Mouse (Mus musculus) limb, embryonic 12.5 days (tissue): Measurements from ENCODE around the gene Apoc4. TPM values are rescaled to one million over a fixed set of nuclear protein-coding genes. Genes with fewer than 3 reads are reported as not detected.

Experiments used
- ATAC-seq: fragments of 200-750 bp; cut with Nextera tagmentation; 2 replicates; pipeline ENCODE4 v1.8.0; 2017; ENCODE audit warnings: low read depth, moderate TSS enrichment; ENCODE audit not compliant: insufficient number of reproducible peaks, insufficient read depth, low FRiP score, low TSS enrichment
- H3K27ac ChIP-seq: fragments of 300-500 bp; sonication (generic); 2 replicates; pipeline ENCODE4 v1.5.1; 2016; ENCODE audit warnings: mild to moderate bottlenecking, moderate library complexity
- H3K27me3 ChIP-seq: fragments of 300-500 bp; sonication (generic); 2 replicates; pipeline ENCODE4 v1.6.1; 2016; ENCODE audit warnings: mild to moderate bottlenecking, moderate library complexity
- H3K36me3 ChIP-seq: fragments of 300-500 bp; sonication (generic); 2 replicates; pipeline ENCODE4 v1.6.1; 2016; ENCODE audit warnings: mild to moderate bottlenecking, moderate library complexity
- H3K4me1 ChIP-seq: fragments of 300-500 bp; sonication (generic); replicated peaks from 2 replicates; pipeline ENCODE4 v1.6.1; 2016
- H3K4me2 ChIP-seq: fragments of 300-500 bp; sonication (generic); 2 replicates; pipeline ENCODE4 v1.6.1; 2016; ENCODE audit warnings: mild to moderate bottlenecking, moderate library complexity
- H3K4me3 ChIP-seq: fragments of 300-500 bp; sonication (generic); replicated peaks from 2 replicates; pipeline ENCODE4 v1.5.1; 2016; ENCODE audit warnings: mild to moderate bottlenecking
- H3K9ac ChIP-seq: fragments of 300-500 bp; sonication (generic); replicated peaks from 2 replicates; pipeline ENCODE4 v1.6.1; 2016; ENCODE audit warnings: mild to moderate bottlenecking, moderate library complexity
- H3K9me3 ChIP-seq: fragments of 300-500 bp; sonication (generic); 2 replicates; pipeline ENCODE4 v1.6.1; 2016; ENCODE audit warnings: mild to moderate bottlenecking, moderate library complexity
- WGBS: fragments of 180-500 bp; shearing (Covaris S2); methylation state at CpG from one replicate; pipeline ENCODE4 v1.1.7; 2016; 5-methylcytosine and 5-hydroxymethylcytosine counted together
- polyA plus RNA-seq: library from polyadenylated mRNA; unstranded; fragments of >200 nt; fragmentation: Nextera tagmentation; extraction: Ambion mirVana; gene quantifications from 2 replicates; pipeline ENCODE4 v1.2.1, GENCODE M21; 2016

Apoc4 gene
- polyA plus RNA-seq, 1 experiment from 2014 or later: not detected

DNA sequence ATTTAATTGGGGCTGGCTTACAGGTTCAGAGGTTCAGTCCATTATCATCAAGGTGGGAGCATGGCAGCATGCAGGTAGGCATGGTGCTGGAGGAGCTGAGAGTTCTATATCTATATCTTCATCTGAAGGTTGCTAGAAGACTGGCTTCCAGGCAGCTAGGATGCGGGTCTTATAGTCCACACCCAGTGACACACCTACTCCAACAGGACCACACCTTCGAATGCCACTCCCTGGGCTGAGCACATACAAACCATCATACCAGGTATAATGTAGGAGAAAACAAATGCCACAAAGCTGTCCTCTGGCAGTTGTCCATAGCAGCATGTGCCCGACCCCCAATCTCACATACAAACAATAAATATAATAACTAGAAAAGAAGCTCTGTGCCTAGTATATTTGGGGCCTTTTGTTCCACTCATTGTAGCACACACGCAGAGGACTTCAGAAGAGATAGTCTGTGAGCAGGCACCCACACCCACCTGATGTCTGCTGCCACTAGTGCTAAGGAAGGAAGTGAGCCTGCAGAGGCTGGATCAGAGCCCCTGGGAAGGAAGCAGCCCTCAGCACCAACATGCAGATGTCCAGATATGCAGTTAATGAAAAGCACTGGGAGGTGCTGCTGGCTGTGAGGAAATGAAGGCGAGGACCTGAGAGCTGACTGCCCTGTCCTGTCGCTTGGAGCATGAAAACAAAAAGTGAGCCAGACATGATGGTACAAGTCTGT is 30.1 kb downstream of the Apoc4 start:
- no peaks in the 10 kb centered on the region for H3K9me3 ChIP-seq
- no peak overlapping the region for H3K4me2 ChIP-seq
- 93% methylated on average over 6 of the region's 6 CpGs for WGBS
- no peak overlapping the region for H3K9ac ChIP-seq
- ATAC-seq: no peak
- H3K4me1 ChIP-seq: no peaks in the 10 kb centered on the region
- H3K27ac ChIP-seq: no peak overlapping the region
- no peaks in the 10 kb centered on the region for H3K27me3 ChIP-seq
- no peak overlapping the region for H3K4me3 ChIP-seq
- peaks cover 89% of the 10 kb centered on the region for H3K36me3 ChIP-seq

DNA sequence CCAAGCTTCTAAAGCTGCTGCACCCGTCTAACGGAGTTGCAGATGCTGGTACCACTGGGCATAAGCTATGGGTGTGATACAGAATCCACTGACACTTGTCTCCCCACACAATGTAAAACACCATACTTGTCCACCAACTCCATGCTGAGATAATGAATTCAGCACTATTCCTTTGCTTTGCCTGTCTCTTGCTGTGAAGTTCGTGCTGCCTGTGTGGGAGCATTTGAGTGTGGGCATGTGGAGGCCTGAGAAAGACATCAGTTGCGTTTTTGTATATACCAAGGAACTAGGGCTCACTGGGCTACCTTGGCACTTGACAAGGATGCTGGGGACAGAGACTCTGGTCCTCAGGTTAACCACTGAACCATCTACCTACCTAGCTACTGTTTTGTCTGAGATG is 40.1 kb downstream of the Apoc4 start:
- Histone ChIP-seq H3K36me3 (peaks cover 98% of the 10 kb centered on the region), H3K4me2 (no peak overlapping the region), H3K4me1 (no peaks in the 10 kb centered on the region), H3K27me3 (no peaks in the 10 kb centered on the region), H3K9ac (no peak overlapping the region), H3K9me3 (no peaks in the 10 kb centered on the region), H3K27ac (no peak overlapping the region), H3K4me3 (no peak overlapping the region)
- ATAC-seq: no peak
- WGBS: 88% methylated on average over 4 of the region's 4 CpGs

DNA sequence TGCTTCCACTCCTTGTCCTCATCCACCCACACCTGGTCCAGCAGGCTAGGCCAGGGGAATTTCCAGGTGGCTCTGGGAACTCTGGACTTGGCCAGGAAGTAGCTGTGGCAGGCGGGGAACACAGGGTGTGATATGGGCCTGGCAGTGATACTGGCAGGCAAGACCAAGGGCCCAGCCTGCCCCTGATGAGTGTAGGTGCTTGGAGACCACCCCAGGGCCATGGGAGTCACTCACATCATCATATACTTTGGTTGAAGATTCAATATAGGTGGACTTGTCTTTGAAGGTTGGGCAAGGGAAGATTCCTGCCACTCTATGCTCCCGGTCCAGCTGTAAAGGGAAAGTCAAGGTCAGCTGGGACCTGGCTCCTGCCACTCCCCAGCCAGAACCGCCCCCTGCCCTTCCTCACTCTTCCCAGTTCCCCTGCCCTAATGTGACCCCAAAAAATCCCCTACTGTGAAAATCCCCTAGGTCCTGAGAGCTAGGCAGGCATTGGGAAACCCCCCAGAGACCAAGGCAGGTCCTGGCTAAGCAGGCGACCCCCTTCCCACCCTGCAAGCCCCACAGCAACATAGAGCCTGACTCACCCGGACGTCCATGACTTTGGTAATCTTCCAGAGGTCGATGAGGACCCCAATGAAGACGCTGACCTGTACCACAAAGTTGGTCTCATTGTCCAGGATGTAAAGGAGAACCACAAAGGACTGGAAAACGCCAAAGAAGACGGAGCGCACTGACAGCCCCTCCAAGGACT is 46.0 kb downstream of the Apoc4 start:
- Histone ChIP-seq H3K27me3 (no peaks in the 10 kb centered on the region), H3K36me3 (peaks cover 87% of the 10 kb centered on the region), H3K4me3 (no peak overlapping the region), H3K9ac (no peak overlapping the region), H3K4me2 (no peak overlapping the region), H3K27ac (no peak overlapping the region), H3K9me3 (no peaks in the 10 kb centered on the region), H3K4me1 (no peaks in the 10 kb centered on the region)
- 90% methylated on average over 11 of the region's 11 CpGs for WGBS
- ATAC-seq: no peak

GRCm38 (mm10) chr7:19634591-19634990 is 46.7 kb downstream of the Apoc4 start:
- no peak overlapping the region for H3K9ac ChIP-seq
- peaks cover 81% of the 10 kb centered on the region for H3K36me3 ChIP-seq
- 93% methylated on average over 2 of the region's 2 CpGs for WGBS
- H3K27ac ChIP-seq: no peak overlapping the region
- no peak overlapping the region for H3K4me2 ChIP-seq
- no peaks in the 10 kb centered on the region for H3K27me3 ChIP-seq
- ATAC-seq: no peak
- H3K4me1 ChIP-seq: 0 out of 2 replicates have a peak, but pooled peaks cover under 1% of the 10 kb centered on the region
- H3K4me3 ChIP-seq: no peak overlapping the region
- H3K9me3 ChIP-seq: no peaks in the 10 kb centered on the region

- no peak overlapping the region for H3K9ac ChIP-seq
- WGBS: 93% methylated on average over 15 of the region's 15 CpGs
- H3K4me2 ChIP-seq: no peak overlapping the region
- H3K4me3 ChIP-seq: no peak overlapping the region
- H3K27me3 ChIP-seq: no peaks in the 10 kb centered on the region
- no peaks in the 10 kb centered on the region for H3K9me3 ChIP-seq
- peaks cover 73% of the 10 kb centered on the region for H3K36me3 ChIP-seq
- no peak for ATAC-seq
- no peak overlapping the region for H3K27ac ChIP-seq
- H3K4me1 ChIP-seq: 0 out of 2 replicates have a peak, but pooled peaks cover 2% of the 10 kb centered on the region
These were observed 47.4 kb downstream of the Apoc4 start for GRCm38 (mm10) chr7:19633855-19634254.

DNA sequence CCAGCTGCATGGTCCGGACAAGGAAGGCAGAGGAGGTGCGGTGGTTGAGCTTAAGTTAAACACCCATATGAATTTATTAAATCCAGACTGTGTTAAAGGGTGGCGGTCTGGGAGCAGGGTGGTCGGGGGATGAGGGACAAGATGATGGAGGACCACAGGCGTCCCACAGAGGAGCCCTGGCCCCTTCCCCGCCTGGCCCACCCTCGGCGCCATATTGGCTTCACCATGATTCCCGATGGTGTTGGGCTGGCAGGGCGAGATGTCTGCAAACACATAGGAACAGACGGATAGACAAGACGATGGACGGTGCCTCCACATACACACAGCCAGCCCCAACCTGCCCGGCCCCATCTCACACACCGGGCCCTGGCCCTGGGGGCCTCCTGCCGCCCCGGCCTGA is 48.1 kb downstream of the Apoc4 start:
- H3K4me2 ChIP-seq: no peak overlapping the region
- ATAC-seq: no peak
- no peaks in the 10 kb centered on the region for H3K27me3 ChIP-seq
- H3K4me3 ChIP-seq: no peak overlapping the region
- peaks cover 67% of the 10 kb centered on the region for H3K36me3 ChIP-seq
- H3K9me3 ChIP-seq: no peaks in the 10 kb centered on the region
- 90% methylated on average over 17 of the region's 17 CpGs for WGBS
- no peak overlapping the region for H3K27ac ChIP-seq
- no peak overlapping the region for H3K9ac ChIP-seq
- H3K4me1 ChIP-seq: 0 out of 2 replicates have a peak, but pooled peaks cover 2% of the 10 kb centered on the region

GRCm38 (mm10) chr7:19632720-19633119 is 48.6 kb downstream of the Apoc4 start:
- no peak overlapping the region for H3K4me2 ChIP-seq
- H3K4me3 ChIP-seq: no peak overlapping the region
- H3K27ac ChIP-seq: no peak overlapping the region
- H3K36me3 ChIP-seq: peaks cover 62% of the 10 kb centered on the region
- H3K4me1 ChIP-seq: 0 out of 2 replicates have a peak, but pooled peaks cover 2% of the 10 kb centered on the region
- no peak overlapping the region for H3K9ac ChIP-seq
- no peak for ATAC-seq
- H3K9me3 ChIP-seq: no peaks in the 10 kb centered on the region
- H3K27me3 ChIP-seq: no peaks in the 10 kb centered on the region

GRCm38 (mm10) chr7:19632275-19632674 is 49.0 kb downstream of the Apoc4 start:
- H3K36me3 ChIP-seq: peaks cover 58% of the 10 kb centered on the region
- H3K4me3 ChIP-seq: no peak overlapping the region
- H3K4me2 ChIP-seq: no peak overlapping the region
- 0 out of 2 replicates have a peak, but pooled peaks cover 2% of the 10 kb centered on the region for H3K4me1 ChIP-seq
- no peak overlapping the region for H3K9ac ChIP-seq
- no peaks in the 10 kb centered on the region for H3K9me3 ChIP-seq
- no peaks in the 10 kb centered on the region for H3K27me3 ChIP-seq
- no peak overlapping the region for H3K27ac ChIP-seq
- no peak for ATAC-seq

- 0 out of 2 replicates have a peak, but pooled peaks cover 2% of the 10 kb centered on the region for H3K4me1 ChIP-seq
- H3K27ac ChIP-seq: peak within 1 kb of the TSS; percentile 80
- peak within 1 kb of the TSS; percentile 78 for H3K4me3 ChIP-seq
- peak within 1 kb of the TSS; percentile 57 for H3K9ac ChIP-seq
- H3K4me2 ChIP-seq: peak within 1 kb of the TSS; percentile 84
- ATAC-seq: peak; percentile 44
- H3K36me3 ChIP-seq: peaks cover 28% of the 10 kb centered on the region
- WGBS: under 1% methylated on average over 34 of the region's 41 CpGs
- no peaks in the 10 kb centered on the region for H3K27me3 ChIP-seq
- H3K9me3 ChIP-seq: no peaks in the 10 kb centered on the region
These were observed 51.9 kb downstream of the Apoc4 start, which contains the start of gene Relb for GRCm38 (mm10) chr7:19629361-19629734. Gene Relb (minus strand): TSS chr7:19629438.

DNA sequence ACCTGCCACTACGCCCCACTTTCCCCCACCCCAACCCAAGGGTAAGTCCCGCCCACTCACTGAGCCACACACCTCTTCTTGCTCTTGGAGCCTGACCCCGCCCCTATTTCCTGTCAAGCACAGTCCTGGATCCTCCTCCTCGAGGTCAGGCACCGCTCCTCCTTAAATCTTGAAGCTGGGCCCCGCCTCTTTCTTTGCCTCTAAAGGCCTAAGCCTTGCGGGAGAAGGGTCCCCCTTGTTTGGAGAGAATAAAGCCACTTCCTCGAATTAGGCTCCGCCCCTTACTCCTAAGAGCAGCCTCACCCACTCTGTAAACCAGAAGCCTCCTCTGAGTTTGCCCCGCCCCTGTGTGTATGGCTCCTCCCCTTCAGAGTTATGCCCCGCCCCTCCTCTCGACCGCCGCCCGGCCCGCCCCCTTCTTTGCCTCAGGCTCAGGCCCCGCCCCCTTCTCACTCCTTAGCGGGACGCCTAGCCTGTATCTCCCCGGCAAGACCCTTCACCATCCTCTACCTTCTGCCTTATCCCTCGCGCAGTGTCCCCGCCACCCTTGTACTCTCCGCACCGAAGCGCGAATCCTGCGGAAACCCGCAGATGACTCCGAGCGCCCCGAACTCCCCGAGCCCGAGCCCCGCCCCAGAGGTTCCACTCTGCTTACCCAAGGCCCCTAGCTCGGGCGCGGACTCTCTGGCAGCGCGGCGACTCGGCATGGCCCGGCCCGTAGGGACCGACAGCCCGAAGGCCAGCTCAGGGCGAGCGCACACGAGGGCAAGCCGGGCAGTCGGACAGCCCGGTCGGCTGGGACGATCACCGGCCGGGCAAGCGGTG is 52.5 kb downstream of the Apoc4 start:
- peak overlapping the region; percentile 84 for H3K4me2 ChIP-seq
- peak overlapping the region; percentile 80 for H3K27ac ChIP-seq
- H3K36me3 ChIP-seq: peaks cover 22% of the 10 kb centered on the region
- H3K27me3 ChIP-seq: no peaks in the 10 kb centered on the region
- H3K4me3 ChIP-seq: peak overlapping the region; percentile 78
- peak overlapping the region; percentile 57 for H3K9ac ChIP-seq
- WGBS: 1% methylated on average over 57 of the region's 57 CpGs
- no peaks in the 10 kb centered on the region for H3K9me3 ChIP-seq
- 0 out of 2 replicates have a peak, but pooled peaks cover 2% of the 10 kb centered on the region for H3K4me1 ChIP-seq
- ATAC-seq: peak; percentile 88

DNA sequence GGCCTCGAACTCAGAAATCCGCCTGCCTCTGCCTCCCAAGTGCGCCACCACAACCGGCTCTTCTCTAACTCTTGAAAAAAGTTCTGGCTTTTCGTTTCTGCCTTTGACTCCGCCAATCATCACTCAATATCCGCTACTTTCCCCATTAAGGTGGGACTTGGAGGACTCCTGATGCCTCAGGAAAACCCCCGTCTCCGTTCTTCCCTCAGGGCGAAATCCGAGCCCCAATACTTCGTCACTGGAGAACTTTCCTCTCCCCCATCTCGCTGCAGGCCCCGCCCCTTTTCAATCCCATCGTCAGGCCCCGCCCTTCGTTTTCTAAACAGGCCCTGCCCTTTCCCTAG is 53.1 kb downstream of the Apoc4 start:
- H3K9me3 ChIP-seq: no peaks in the 10 kb centered on the region
- H3K36me3 ChIP-seq: peaks cover 16% of the 10 kb centered on the region
- H3K27ac ChIP-seq: peak overlapping the region; percentile 80
- H3K4me2 ChIP-seq: peak overlapping the region; percentile 84
- H3K4me1 ChIP-seq: 0 out of 2 replicates have a peak, but pooled peaks cover 2% of the 10 kb centered on the region
- no peaks in the 10 kb centered on the region for H3K27me3 ChIP-seq
- 14% methylated on average over 17 of the region's 17 CpGs for WGBS
- peak overlapping the region; percentile 78 for H3K4me3 ChIP-seq
- H3K9ac ChIP-seq: no peak overlapping the region
- ATAC-seq: no peak
